Mouse (Mus musculus): ENCODE data around the gene Oxgr1.
"Not testable (repeated sequence)": the region's sequence is repeated elsewhere in the genome, so short reads cannot be mapped to it uniquely, and the experiment has no call there.

Oxgr1 gene

DNA sequence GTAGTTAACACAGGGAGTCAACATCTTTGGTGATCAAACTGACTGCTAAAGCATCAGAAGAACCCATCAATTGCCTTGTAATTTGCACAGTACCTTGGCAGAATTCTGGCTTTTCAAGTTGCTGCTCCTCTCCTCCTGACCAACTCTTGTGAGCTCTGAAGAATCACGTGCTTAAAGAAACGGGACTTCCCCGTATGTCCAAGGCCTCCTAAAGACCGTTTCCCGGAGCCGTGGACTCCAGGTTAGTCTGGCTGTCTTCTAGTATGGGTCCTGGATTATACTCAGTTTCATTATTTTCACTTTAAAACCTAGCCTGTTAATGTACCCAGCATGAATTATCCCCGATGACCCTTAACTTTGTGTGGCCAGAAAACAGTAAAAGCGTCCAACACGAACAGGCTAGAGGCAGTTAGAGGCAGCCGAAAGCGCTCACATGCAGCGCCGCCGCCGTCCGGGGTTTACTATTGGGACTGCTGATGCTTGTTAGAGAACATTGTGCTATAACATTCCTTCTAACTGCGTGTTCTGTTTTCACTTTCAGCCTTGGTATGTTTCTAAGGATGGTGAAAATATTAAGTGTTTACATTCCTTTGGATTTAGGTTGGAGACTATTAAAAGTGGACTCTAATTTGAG, at the start of gene Oxgr1:
Gene Oxgr1, minus strand, starts transcription at position 249 of the 634 bp plus-strand sequence.
- no peak for DNase-seq

- no peak for DNase-seq
Measured at GRCm38 (mm10) chr14:120090401-120090800, 48.2 kb upstream of the Oxgr1 start.

- DNase-seq = no peak
Measured at GRCm38 (mm10) chr14:120089649-120090360, 47.6 kb upstream of the Oxgr1 start.

DNA sequence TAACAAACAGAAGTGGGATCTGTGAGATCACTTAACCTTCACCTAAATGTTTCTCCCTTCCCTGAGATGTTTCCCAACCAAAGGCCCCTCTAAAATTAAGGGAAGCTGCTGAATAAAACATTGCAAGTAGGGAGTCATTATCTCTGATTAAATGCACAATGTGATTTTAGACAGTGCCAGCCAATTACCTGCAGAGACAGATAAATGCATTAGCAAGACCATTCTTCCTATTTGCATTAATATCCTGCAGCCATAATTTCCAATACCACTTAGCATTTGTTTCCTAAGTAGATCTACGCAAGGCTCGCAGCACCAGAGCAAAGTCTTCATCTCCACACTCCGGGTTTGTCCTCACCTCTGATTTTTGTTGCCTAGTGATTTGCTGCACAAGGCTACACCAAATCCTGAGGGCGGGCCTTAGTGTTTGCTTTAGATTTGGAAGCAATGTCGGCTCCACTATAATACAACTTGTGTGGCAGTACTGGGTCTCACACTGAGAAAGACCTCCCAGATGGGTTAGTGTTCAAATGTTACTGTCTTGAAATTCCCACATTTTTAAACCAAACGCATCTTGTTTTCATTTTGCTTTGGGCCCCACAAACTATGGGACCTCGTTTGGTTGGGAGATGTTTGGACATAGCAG, 46.9 kb upstream of the Oxgr1 start:
- no peak for DNase-seq

DNA sequence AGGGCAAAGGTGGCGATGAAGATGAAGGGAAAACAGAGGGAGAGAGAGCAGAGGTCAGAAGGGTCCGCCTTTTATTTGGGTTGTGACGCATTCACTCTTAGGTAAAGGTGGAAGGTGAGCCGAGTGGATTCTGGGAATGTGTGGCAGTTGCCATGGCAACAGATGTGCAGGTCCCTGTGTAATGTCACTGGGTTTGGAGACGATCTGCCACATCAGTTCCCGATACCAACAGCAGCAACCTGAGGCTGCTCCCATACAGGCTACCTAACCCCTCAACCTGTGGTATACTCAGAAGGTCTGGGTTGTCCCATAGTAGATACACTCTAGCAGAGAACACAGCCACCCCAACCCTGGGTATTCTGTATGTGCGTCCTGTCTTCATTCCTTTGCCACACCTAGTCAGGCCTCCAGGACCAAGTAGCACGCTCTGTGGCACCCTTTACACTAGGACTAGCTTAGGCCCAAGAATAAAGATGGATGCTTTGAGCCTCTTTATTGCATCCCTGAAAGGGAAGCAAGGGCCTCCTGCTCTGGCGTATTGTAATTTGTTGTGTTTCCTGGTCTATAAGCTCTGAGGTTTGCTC, 41.9 kb upstream of the Oxgr1 start:
- no peak for DNase-seq

- no peak for DNase-seq
Measured at GRCm38 (mm10) chr14:120076192-120076591, 34.0 kb upstream of the Oxgr1 start.

- DNase-seq = no peak
Measured at GRCm38 (mm10) chr14:120075746-120076145, 33.5 kb upstream of the Oxgr1 start.

DNA sequence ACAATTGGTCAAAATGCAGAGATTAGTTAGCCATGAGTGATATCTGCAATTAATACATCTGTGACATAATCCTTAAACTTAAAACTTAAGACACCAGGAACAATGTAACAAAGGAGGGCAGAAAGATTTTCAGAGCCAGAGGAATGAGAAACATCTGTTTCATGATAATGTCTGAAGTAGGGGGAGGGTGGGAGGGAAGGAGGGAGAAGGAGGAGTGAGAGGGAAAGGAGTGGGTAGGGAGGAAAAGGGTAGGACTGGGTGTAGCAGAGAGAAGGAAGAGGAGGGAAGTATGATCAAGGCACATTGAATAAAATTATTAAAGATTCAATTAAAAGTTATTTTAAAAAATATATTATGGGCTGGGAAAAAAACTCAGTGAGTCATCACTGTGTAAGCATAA, 32.0 kb upstream of the Oxgr1 start:
- DNase-seq = no peak

DNA sequence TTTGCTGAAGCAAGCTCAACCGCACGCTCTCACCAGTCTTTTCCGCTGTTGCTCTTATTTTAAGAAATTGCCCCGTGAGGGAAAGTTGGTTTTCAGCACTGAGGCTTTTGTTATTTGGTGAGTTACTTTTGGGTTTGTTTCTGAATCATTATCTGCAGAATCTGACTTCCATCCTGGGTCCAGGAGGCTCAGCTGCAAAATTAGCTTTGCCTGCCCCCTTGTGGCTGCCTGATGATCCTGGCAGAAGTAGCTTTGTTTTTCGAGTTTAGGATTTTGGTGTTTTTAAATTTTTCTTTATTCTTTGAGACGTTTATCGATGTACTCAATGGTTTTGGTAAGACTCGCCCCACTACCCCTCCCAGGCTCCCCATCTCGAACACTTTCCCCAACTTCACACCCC, 18.9 kb upstream of the Oxgr1 start:
- peak; percentile 38 for DNase-seq

GRCm38 (mm10) chr14:120033454-120033853, 8.8 kb downstream of the Oxgr1 start:
- no peak for DNase-seq

DNA sequence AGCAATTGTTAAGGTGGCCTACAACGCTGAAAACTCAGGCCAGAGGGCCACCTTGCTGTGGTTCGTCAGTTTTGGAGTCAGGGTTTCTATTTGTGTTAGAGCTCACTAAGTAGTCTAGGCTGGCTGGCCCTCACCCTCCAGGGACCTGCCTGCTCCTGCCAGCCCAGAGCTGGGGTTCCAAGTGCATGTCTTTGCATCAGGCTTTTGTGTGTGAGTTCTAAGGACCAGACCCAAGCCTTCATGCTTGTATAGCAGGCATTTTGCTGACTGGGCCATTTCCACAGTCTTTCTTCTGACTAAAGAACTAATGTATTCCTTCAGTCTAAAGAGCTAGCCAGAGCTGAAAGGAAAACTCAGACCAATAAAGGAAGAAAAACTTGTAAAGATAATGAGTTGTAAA, 22.3 kb downstream of the Oxgr1 start:
- no peak for DNase-seq

DNA sequence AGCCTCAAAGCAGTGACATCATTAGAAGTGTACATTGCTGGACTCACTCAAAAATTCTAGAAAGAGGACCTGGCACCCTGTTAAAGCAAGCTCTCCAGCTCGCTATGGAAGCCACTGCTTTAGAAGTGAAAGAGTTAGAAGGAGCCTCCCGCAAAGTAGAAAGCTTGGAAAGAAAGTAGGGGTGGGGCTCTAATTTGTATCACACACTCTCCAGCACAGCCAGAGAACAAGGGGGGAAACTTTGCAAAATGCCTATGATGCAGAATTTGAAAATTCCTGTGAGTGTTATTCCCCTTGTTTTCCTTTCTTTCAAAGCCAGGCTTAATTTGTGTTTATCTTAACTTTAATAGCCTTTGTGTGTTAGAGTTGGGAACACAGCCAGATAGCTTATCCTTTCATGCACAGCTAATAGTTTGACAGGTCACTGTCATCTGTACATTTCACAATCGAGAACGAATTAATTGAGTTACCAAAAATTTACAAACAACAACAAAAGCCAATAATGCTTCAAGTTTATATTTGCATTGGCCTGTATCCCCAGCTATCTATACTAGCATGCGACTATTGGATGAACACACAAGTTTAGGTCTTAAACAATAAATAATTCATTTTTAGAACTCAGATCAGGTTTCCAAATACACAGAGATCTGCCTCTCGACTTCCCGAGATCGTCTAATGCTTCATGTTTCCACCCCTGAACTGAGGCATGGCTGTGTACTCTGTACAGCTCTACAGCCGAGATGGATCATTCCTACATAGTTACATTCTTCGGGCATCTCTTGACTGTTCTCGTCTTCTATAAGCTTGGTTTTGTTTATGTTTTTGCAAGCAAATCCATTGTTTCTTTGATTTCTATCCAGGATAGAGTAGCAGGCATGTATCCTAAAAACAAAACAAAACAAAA, 32.0 kb downstream of the Oxgr1 start:
- no peak for DNase-seq

DNA sequence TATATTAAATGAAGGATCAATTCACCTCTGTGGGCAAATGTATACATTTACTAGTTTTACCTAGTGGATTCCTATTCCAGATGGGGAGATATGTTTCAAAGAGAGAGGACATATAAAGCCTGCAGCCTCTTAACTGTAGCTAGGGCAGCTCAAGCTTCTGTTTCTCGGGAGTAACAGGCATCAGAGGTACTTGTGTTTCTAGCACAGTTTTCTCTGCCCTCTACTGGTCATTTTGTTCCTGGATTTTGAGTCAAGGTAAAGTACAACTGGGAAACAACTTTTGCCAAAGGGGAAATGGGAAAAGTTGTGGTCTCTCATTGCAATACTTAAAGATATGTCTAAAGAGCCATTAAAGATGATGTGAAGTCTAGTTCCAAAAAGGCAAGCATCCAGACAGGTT, 37.1 kb downstream of the Oxgr1 start:
- no peak for DNase-seq

- no peak for DNase-seq
Measured at GRCm38 (mm10) chr14:120003661-120004060, 38.6 kb downstream of the Oxgr1 start.

DNA sequence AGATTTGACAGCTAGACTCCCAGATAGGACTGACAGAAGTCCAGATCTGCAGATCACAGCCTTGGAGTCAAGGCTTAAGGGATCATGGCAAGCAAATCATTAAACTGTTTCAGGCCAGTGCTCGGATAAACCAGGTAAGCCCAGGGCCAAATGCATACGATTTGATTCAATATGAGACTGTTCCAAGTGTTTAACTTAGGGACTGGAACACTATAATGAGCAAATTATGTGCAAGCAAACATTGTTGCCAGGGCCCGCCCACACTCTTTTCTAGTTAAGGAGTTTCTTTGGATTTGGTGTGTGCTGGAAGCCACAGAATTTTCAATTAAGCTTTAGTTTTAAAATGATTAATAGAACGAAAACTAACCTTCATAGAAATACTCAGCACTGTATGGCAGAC, 39.6 kb downstream of the Oxgr1 start:
- no peak for DNase-seq

DNA sequence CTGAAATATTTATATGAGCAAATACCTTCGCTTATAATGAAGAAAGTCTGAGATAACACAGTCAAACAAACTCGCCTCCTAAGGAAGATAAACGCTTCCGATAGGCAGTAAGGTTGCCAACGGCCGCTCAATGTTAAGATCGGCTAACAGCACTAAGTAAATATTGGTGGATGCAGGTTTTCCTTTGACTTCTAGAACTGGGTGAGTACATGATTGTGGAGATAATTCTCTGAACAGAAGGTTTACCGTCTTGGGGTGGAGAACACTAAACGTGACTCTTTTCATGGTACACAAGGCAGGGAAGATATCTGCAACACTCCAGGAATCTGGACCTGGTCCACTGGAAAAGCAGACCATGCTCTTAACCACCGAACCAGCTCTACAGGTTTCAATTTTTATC, 52.6 kb downstream of the Oxgr1 start:
- no peak for DNase-seq

- no peak for DNase-seq
Measured at GRCm38 (mm10) chr14:119988937-119989645, 53.1 kb downstream of the Oxgr1 start.

DNA sequence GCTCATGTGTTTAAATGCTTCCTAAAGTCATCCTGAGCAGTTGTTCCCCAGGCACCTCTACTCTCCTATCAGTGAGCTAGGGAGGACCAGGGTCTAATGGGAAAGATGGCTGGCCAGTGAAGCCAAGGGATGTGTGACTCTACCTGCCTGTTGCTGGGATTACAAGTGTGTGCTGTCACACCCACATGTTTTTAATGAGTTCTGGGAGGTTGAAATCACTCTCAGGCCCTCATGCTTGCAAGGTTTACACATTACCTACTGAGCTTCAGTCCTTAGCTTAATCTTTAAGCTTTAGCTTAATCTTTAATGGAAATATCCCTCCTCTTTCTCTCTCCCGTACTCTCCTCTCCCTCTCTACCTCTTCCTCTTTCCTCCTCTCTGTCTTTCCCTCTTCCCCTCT, 55.0 kb downstream of the Oxgr1 start:
- no peak for DNase-seq

DNA sequence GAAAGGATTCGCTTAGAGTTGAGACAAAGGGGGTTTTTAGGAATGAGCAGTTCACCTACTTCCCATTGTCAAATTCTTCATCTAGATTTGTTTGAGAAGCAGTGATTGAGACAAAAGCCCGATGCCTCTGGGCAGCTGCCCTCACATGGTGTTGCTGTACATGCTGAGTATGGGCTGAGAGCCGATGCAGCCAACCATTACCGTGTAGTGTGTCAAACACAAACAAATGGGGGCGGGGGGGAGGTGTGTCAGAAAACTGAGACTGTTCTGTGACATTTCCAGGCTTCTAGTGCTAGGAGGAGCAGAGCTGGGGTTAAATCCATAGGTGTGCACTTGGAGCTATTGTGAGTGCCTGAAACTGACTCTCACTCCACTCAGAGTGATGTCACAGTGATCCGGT, 55.5 kb downstream of the Oxgr1 start:
- DNase-seq = no peak

DNA sequence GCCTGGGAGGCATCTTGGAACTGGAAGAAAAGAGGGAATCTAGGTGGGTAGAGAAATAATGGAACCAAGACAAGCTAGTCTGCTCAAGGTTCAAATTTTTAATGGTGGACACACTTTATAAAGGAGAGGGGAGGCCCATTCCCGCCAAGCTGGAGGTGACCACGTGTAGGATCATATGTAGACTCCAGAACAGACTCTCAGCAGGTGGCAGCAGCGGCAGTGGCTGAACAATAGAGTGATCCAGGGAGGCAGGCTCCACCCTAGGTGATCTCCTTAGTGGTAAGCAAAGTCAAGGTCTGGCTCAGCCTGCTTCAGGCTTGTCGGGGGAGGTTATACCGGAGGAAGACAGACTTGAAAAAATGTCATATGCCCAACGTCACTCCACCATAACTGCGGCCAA, 55.9 kb downstream of the Oxgr1 start:
- DNase-seq = not testable (repeated sequence)

- no peak for DNase-seq
Measured at GRCm38 (mm10) chr14:119981314-119981713, 60.9 kb downstream of the Oxgr1 start.

- DNase-seq = no peak
Measured at GRCm38 (mm10) chr14:119980698-119981235, 61.5 kb downstream of the Oxgr1 start.
